Mouse (Mus musculus): Measurements from ENCODE around the gene Kbtbd2. TPM values are rescaled to one million over a fixed set of nuclear protein-coding genes. Genes with fewer than 3 reads are reported as not detected.
A peak's percentile ranks its signal among the peaks of the same experiment; 100 is the strongest.

The Kbtbd2 gene
- polyA plus RNA-seq, 1 experiment from 2014 or later = 36.4 TPM

DNA sequence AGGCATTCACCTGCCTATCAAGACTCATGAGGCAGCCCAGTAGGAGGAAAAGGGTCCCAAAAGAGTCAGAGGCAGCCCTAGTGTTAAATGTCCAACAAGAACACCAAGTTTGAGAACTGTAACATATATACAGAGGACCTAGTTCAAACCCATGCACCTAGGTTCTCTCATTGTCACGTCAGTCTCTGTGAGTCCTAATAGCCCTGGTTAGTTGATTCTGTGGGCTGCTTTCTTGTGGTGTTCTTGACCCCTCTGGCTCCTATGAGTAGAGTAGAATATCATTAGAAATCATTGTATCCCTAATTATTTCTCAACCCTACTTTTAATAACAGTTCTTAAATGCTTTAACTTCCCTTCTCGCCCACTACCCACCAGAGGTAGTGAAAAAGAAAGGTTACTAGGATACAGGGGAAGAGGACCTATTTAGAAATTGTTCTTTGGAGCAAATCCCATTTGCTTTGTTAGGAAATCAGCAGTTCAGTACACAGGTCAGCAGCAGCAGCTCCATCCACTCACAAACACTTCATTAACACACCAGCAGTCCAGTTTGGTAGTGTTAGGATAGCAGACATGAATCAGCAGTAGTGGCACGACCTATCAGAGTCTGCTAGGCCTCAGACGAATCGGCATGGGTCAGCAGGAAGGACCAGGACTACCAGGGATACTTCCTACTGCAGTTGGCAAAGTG lies 21.0 kb upstream of the Kbtbd2 start:
- H3K9me3 ChIP-seq = no peaks in the 10 kb centered on the region
- H3K9ac ChIP-seq (replicated peaks) = no peak overlapping the region
- H3K4me1 ChIP-seq = no peaks in the 10 kb centered on the region
- 64% methylated on average over 5 of the region's 5 CpGs for WGBS
- ATAC-seq (replicated peaks) = no peak
- no peak overlapping the region for H3K4me2 ChIP-seq (replicated peaks)
- H3K27ac ChIP-seq (replicated peaks) = no peak overlapping the region
- no peaks in the 10 kb centered on the region for H3K27me3 ChIP-seq
- H3K36me3 ChIP-seq = no peaks in the 10 kb centered on the region
- H3K4me3 ChIP-seq = no peak overlapping the region

DNA sequence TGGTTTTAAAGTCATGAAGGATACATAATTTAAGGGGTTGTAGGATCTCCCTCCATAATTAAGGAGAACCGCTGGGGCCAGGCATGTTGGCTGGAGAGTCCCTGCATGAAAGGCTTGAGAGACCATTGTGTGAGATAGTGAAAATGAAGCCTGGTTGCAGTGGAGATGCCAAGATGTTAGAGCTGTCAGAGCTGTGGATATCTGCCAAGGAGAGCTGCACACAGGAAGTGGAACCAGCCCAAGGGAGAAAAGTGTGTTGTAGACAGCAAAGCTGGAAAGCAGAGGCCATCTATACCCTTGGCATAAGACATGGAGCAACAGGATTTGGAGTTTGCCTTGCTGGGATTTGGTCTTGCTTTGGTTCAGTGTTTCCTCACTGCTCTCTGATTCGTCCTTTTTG lies 15.7 kb upstream of the Kbtbd2 start:
- H3K4me2 ChIP-seq (replicated peaks) = no peak overlapping the region
- 0 out of 2 replicates have a peak overlapping the region, but pooled peaks have one; percentile 28 for H3K27ac ChIP-seq (replicated peaks)
- WGBS = 32% methylated on average over 2 of the region's 2 CpGs
- no peaks in the 10 kb centered on the region for H3K9me3 ChIP-seq
- peaks cover 5% of the 10 kb centered on the region; the same call in 1 of the 2 replicates for H3K4me1 ChIP-seq
- H3K4me3 ChIP-seq = no peak overlapping the region
- H3K9ac ChIP-seq (replicated peaks) = no peak overlapping the region
- no peaks in the 10 kb centered on the region for H3K36me3 ChIP-seq
- no peaks in the 10 kb centered on the region for H3K27me3 ChIP-seq
- peak; percentile 23; the same call in 1 of the 2 replicates for ATAC-seq (replicated peaks)

DNA sequence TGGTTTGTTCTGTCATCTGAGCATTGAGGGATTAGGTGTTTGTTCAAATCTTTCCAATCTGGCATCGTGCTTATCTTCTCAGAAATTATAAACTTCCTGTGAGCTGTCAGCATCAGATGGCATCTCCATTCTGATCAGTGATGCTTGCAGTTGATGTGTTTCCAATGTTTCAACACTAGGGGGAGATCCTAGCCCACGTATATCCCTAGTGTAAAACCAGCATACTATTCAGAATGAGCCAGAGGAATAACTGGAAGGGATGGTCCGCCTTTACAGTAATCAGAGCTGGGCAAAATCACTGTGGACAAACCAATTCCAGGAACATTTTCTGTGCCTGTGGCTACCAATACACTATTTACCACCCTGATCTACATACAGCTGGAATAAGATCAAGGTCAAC lies 11.0 kb upstream of the Kbtbd2 start:
- H3K4me1 ChIP-seq = peaks cover 5% of the 10 kb centered on the region; the same call in 1 of the 2 replicates
- no peak overlapping the region for H3K27ac ChIP-seq (replicated peaks)
- H3K9me3 ChIP-seq = no peaks in the 10 kb centered on the region
- H3K36me3 ChIP-seq = no peaks in the 10 kb centered on the region
- H3K4me2 ChIP-seq (replicated peaks) = no peak overlapping the region
- WGBS = 13% methylated on average over 3 of the region's 3 CpGs
- no peaks in the 10 kb centered on the region for H3K27me3 ChIP-seq
- no peak overlapping the region for H3K9ac ChIP-seq (replicated peaks)
- ATAC-seq (replicated peaks) = peak; percentile 95
- no peak overlapping the region for H3K4me3 ChIP-seq

DNA sequence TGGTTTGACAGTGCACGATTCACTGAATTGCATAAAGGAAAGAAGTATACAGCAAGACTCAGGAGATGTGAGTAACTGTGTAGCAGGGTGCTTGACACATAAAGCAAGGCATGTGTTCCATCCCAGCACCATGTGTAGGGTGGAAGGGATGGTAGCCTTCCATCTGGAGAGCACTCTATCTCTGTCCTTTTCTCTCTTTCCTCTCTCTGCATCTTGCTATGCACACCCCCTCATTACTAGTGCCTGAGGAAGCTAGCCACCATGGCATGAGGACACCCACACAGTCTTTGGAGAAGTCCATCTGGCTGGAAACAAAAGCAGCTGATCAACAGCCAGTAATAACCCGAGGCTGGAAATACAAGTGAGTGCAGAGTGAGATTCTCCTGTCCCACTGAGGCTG lies 8.6 kb upstream of the Kbtbd2 start:
- WGBS = 77% methylated on average over 2 of the region's 2 CpGs
- H3K9ac ChIP-seq (replicated peaks) = no peak overlapping the region

DNA sequence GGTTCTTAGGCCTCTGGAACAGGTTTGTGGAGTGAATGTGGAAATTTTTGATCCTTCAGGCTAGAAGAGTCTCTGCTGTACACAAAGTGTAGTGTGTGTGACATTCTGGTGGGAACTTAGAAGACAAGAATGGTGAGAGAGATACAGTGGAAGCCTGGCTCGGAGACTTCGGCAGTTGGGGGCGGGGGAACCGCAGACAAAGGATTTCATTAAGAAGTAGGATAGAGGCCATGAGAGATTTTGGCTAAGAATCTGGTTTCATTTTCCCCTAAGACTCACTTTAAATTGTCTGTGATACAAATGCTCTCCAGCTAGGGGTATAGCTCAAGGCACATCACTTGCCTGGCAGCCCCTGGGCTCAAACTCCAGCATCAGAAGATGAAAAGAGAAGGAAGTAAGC lies 7.4 kb upstream of the Kbtbd2 start:
- Histone ChIP-seq H3K27me3 (no peaks in the 10 kb centered on the region), H3K9me3 (no peaks in the 10 kb centered on the region), H3K27ac (replicated peaks) (no peak overlapping the region), H3K9ac (replicated peaks) (no peak overlapping the region), H3K4me3 (no peak overlapping the region), H3K4me2 (replicated peaks) (no peak overlapping the region), H3K36me3 (no peaks in the 10 kb centered on the region), H3K4me1 (no peaks in the 10 kb centered on the region)
- no peak for ATAC-seq (replicated peaks)
- WGBS = 76% methylated on average over 4 of the region's 4 CpGs

More for the DNA sequence above, 8.6 kb upstream of the Kbtbd2 start:
- ATAC-seq (replicated peaks) = no peak
- Histone ChIP-seq H3K4me1 (no peaks in the 10 kb centered on the region), H3K4me3 (no peak overlapping the region), H3K9me3 (no peaks in the 10 kb centered on the region), H3K36me3 (no peaks in the 10 kb centered on the region), H3K4me2 (replicated peaks) (no peak overlapping the region), H3K27ac (replicated peaks) (no peak overlapping the region), H3K27me3 (no peaks in the 10 kb centered on the region)

DNA sequence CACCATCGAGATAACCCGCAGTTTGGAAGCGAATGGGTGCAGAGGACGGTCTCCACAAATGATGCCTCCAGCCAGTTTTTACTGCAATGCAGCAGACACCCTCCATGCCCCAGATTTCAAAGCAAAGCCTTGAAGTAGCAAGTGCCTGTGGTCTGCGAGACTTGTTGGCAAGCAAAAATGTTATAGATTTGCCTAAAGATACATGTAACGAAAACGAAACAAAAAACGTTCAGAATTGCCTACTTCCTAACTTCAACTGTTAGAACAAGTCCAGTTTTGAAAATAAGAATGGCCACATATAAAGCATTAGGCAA lies 496 bp upstream of the Kbtbd2 start:
- ATAC-seq (replicated peaks) = no peak
- H3K27me3 ChIP-seq = no peaks in the 10 kb centered on the region

DNA sequence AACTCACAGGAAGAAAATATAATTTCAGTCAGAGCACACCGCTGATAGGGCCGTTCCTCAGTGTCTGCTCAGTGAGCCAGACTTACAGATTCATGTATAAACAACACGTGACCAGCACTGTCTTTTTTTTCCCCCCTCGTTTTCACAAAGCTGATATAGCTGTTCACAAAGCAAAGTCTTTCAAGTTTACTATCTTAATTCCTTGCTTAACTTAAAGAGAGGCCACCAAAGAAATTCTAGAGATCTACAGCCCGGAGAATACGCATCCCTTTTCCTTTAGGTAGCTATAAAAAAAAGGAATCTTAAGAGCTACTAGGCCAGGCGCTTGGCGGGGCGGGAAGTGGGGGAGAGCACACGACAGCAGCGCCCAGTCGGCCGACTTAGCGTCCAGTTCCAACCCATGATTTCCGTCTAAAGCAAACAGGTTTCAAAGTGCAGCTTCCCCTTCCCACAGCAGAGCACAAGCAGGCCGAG lies 908 bp downstream of the Kbtbd2 start:
- Histone ChIP-seq H3K9ac (replicated peaks) (peak overlapping the region; percentile 88), H3K27me3 (no peaks in the 10 kb centered on the region), H3K4me2 (replicated peaks) (peak overlapping the region; percentile 67), H3K4me1 (peaks cover 36% of the 10 kb centered on the region), H3K9me3 (no peaks in the 10 kb centered on the region), H3K4me3 (peak overlapping the region; percentile 94), H3K36me3 (no peaks in the 10 kb centered on the region), H3K27ac (replicated peaks) (peak overlapping the region; percentile 99)
- under 1% methylated on average over 16 of the region's 16 CpGs for WGBS
- ATAC-seq (replicated peaks) = peak; percentile 26

More for the DNA sequence above, 496 bp upstream of the Kbtbd2 start:
- Histone ChIP-seq H3K9ac (replicated peaks) (peak overlapping the region; percentile 88), H3K4me3 (peak overlapping the region; percentile 94), H3K36me3 (no peaks in the 10 kb centered on the region), H3K9me3 (no peaks in the 10 kb centered on the region), H3K4me1 (peaks cover 36% of the 10 kb centered on the region), H3K27ac (replicated peaks) (peak overlapping the region; percentile 99), H3K4me2 (replicated peaks) (peak overlapping the region; percentile 67)
- 17% methylated on average over 8 of the region's 8 CpGs for WGBS

DNA sequence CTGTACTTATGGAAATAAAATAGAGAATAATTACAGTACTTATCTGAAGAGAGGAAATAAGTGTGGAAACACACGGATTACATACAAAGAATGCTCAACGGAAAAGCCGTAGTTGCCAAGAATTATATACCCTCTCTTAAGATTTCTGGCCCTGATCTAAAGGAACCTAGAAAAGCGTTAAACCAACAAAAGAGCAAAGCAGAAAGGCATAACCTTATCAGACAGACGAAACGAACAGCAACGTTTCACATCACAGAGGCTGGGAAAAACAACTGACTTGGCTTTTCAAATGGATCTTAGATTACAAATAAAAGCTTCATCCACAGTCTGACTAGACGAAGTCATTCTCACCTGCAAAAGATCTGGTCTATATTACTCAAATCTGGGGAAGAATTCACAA lies 1.4 kb downstream of the Kbtbd2 start:
- H3K4me1 ChIP-seq = peaks cover 36% of the 10 kb centered on the region
- H3K4me2 ChIP-seq (replicated peaks) = peak overlapping the region; percentile 67
- H3K36me3 ChIP-seq = no peaks in the 10 kb centered on the region
- peak overlapping the region; percentile 99 for H3K27ac ChIP-seq (replicated peaks)
- peak overlapping the region; percentile 94 for H3K4me3 ChIP-seq
- 3% methylated on average over 8 of the region's 8 CpGs for WGBS
- H3K9me3 ChIP-seq = no peaks in the 10 kb centered on the region
- no peak for ATAC-seq (replicated peaks)
- H3K27me3 ChIP-seq = no peaks in the 10 kb centered on the region
- peak overlapping the region; percentile 88 for H3K9ac ChIP-seq (replicated peaks)

DNA sequence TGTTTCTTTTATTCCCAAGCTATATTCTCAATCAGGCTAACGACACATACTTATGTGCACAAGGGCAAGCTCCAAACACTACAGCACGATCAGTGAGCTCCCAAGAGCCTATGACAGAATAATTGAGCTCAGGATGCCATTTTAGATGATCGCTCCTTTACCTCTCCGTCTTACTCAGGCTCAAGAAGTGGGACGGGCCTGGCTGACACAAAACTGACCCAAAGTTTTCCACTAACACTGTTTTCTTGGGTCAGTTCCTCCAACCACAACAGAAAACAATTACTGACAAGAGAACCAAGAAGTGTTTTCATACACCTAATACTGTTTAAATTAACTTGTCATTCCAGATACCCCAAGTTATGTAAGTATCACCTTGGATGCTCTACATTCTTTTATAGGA lies 2.8 kb downstream of the Kbtbd2 start:
- ATAC-seq (replicated peaks) = no peak
- H3K27me3 ChIP-seq = no peaks in the 10 kb centered on the region
- no peaks in the 10 kb centered on the region for H3K9me3 ChIP-seq
- H3K4me2 ChIP-seq (replicated peaks) = peak overlapping the region; percentile 67
- H3K4me3 ChIP-seq = no peak overlapping the region; the same call in 1 of the 2 replicates
- H3K4me1 ChIP-seq = peaks cover 36% of the 10 kb centered on the region
- no peak overlapping the region for H3K27ac ChIP-seq (replicated peaks)
- H3K36me3 ChIP-seq = no peaks in the 10 kb centered on the region
- no peak overlapping the region for H3K9ac ChIP-seq (replicated peaks)
- 76% methylated on average over 5 of the region's 5 CpGs for WGBS

DNA sequence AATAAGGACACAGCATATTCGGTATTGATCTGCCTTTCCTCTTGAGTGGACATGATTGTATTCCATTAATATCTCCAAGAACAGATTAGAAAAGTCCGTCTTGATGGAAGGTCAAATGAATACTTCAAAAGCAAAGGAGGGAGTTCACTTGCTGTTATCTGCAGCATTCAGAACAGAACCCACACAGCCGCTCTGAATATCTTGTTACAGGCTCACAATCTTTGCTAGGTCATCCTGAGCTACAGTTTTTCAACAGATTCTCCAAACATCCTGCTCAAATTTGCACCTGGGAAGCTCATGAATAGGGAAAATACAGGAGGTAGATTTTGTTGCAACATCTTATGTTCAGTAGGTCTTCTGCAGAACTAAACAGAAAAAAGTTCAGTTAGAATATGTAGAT lies 8.3 kb downstream of the Kbtbd2 start:
- H3K27ac ChIP-seq (replicated peaks) = no peak overlapping the region
- ATAC-seq (replicated peaks) = no peak
- H3K4me3 ChIP-seq = no peak overlapping the region
- no peak overlapping the region for H3K4me2 ChIP-seq (replicated peaks)
- H3K27me3 ChIP-seq = no peaks in the 10 kb centered on the region
- WGBS = 89% methylated on average over 3 of the region's 3 CpGs
- H3K9ac ChIP-seq (replicated peaks) = no peak overlapping the region
- peaks cover 11% of the 10 kb centered on the region for H3K36me3 ChIP-seq
- H3K4me1 ChIP-seq = peaks cover 12% of the 10 kb centered on the region
- H3K9me3 ChIP-seq = no peaks in the 10 kb centered on the region

DNA sequence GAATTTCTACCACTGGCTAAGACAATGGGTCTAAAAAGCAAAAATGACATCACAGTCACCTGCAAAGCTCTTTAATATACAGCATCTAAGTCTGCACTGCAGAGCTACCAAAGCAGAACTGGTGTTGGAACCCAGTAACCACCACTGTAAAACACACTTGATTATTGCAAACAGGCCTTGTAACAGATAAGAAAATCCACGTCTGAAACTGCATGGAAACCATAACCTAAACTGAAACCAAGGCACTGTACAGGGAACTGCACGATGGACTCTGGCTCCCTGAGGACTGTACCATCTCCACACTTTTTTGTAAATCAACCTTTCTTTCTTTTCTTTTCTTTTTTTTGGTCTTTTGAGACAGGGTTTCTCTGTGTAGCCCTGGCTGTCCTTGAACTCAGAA lies 9.9 kb downstream of the Kbtbd2 start:
- Histone ChIP-seq H3K4me2 (replicated peaks) (no peak overlapping the region), H3K9ac (replicated peaks) (no peak overlapping the region), H3K9me3 (no peaks in the 10 kb centered on the region), H3K4me1 (0 out of 2 replicates have a peak, but pooled peaks cover 2% of the 10 kb centered on the region), H3K27me3 (no peaks in the 10 kb centered on the region), H3K4me3 (no peak overlapping the region), H3K27ac (replicated peaks) (no peak overlapping the region), H3K36me3 (peaks cover 15% of the 10 kb centered on the region)
- 91% methylated on average over 2 of the region's 2 CpGs for WGBS
- ATAC-seq (replicated peaks) = no peak

DNA sequence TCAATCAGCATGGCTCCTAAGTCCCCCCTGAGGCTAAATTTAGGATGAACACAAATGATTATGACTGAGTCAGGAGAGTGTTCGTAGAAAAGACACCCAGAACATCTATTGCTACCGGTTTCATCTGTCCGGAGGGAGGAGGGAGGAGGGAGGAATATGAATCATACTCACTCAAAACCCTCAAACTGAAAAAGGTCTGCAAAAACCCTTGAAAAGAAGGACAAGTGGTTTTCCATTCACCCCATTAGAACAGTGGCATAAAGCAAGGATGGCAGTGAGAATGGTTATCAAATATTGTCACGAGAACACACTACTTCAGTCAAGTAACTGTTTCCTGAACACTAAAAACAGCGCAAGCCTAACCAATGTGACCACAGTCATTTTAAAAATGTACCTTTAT lies 12.5 kb downstream of the Kbtbd2 start:
- H3K4me1 ChIP-seq = 0 out of 2 replicates have a peak, but pooled peaks cover 2% of the 10 kb centered on the region
- H3K9ac ChIP-seq (replicated peaks) = no peak overlapping the region
- no peak overlapping the region for H3K4me3 ChIP-seq
- H3K36me3 ChIP-seq = peaks cover 20% of the 10 kb centered on the region
- H3K9me3 ChIP-seq = no peaks in the 10 kb centered on the region
- no peak for ATAC-seq (replicated peaks)
- WGBS = 95% methylated on average over 5 of the region's 5 CpGs
- H3K4me2 ChIP-seq (replicated peaks) = no peak overlapping the region
- H3K27ac ChIP-seq (replicated peaks) = no peak overlapping the region
- H3K27me3 ChIP-seq = no peaks in the 10 kb centered on the region

Measured in forebrain, embryonic 15.5 days (tissue).